Mouse (Mus musculus) ZHBTc4 (cell line): ENCODE data around the gene Cplx3.

Experiments
- DNase-seq: peaks from one replicate; pipeline ENCODE4 v3.0.0-alpha.2; 2011; ENCODE audit warnings: low read depth, low spot score

Gene Cplx3

DNA sequence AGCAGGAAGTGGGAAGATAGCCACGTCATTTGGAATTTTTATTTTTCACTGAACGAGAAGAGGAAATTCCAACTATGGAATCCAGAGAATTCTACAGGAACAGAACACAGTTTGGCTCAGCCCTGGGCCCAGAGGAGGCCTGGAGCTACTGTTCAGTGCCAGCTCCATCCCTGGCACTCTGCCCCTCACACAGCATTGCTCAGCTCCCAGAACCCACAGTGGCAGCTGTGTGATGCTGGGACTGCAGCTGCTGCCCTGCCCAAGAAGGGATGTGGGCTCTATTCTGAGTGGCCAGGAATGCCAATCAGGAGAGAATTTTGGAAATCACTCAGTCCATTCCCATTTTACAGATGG lies 4.8 kb downstream of the Cplx3 start:
- no peak for DNase-seq

- peak; percentile 46 for DNase-seq
Measured at GRCm38 (mm10) chr9:57600620-57601352, 5.3 kb downstream of the Cplx3 start.

GRCm38 (mm10) chr9:57598851-57599563 lies 7.1 kb downstream of the Cplx3 start:
- DNase-seq, result no peak

DNA sequence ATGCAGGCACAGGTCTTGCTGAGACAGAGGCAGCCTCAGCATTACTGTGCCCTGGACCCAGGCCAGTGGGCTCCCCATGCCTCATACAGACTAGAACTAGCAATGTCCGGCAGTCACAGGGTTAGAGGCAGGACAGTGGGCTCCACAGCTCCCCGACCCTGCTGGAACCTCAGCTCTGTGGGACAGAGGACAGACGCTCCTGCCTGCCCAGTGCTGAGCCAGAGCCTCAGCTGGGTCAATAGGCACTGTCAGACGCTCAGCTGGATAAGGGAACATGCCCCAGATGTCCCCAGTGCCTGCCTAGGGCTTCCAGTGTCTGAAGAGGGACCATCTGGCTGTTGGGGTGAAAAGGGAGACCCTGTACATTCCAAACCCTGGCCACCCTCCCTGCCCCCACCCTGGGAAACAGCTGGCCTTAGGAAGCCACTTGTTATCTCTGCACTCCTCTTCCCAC lies 8.1 kb downstream of the Cplx3 start:
- DNase-seq, result no peak

GRCm38 (mm10) chr9:57597265-57597664 lies 8.8 kb downstream of the Cplx3 start:
- no peak for DNase-seq

DNA sequence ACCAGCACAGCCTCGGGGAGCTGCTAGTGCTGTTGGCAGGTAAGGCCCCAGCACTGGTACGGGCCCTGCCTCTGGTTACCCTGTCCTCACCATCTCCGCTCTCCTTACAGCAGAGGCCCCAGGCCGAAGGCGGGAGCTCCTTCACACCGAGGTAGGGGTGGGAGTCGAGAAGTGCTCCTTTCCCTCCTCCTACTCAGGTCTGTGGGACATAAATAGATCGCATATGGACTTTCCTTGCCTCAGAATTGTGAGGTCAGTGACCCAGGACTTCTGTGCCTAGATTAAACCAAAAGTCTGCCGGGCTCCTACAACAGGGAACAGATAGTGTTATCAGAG lies 11.9 kb downstream of the Cplx3 start:
- DNase-seq, result no peak

DNA sequence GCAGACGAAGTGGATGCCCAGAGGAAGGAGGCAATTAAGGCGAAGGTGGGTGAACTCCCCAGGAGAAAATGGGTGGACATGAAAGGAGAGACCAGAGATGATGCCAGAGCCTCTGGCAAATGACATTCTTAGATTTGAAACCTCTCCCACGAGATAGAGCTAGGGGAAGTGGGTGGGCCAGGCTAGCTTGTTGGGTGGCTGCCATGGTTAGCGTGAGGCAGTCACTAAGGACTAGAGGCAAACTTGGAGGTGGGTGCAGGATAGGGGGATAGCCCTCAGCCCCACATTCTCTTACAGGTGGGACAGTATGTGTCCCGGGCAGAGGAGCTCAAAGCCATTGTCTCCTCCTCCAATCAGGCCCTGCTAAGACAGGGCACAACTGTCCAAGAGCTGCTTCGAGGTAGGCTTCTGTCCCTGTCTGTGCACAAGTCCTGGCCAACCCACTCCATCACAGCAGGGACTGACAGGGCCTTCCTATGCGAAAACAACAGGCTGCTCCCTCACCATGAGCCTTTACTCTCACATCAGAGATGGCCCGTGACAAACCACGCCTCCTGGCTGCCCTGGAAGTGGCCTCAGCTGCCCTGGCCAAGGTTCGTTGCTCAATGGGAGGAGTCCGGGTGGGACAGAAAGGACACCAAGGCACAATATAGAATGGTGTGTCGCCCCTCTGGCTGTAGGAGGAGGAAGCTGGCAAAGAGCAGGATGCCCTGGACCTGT lies 12.5 kb downstream of the Cplx3 start:
- no peak for DNase-seq

DNA sequence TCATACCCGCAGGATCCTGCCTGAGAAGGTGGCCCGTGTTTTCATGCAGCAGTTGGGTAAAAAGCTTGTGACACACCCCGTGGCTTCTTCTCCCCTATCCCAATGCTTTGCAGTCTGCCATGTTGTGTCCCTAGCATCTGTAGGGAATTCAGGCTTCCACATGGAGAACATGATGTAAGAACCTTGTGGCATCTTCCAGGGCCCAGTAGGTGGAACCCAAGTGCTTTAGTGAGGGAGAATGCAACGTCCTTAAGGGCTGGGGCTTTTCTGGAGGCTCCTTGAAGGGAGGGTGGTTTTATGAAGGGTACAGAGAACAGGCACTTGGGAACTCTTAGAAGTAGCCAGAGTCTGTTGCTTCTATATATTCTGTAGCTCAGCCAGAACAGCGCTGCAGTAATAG lies 15.4 kb downstream of the Cplx3 start:
- DNase-seq, result peak; percentile 44

- peak; percentile 92 for DNase-seq
Measured at GRCm38 (mm10) chr9:57589224-57590126, 16.6 kb downstream of the Cplx3 start, which contains the start of gene Ulk3. Gene Ulk3, plus strand, starts transcription at chr9:57589452.

GRCm38 (mm10) chr9:57584991-57585390 lies 21.1 kb downstream of the Cplx3 start:
- DNase-seq, result no peak

DNA sequence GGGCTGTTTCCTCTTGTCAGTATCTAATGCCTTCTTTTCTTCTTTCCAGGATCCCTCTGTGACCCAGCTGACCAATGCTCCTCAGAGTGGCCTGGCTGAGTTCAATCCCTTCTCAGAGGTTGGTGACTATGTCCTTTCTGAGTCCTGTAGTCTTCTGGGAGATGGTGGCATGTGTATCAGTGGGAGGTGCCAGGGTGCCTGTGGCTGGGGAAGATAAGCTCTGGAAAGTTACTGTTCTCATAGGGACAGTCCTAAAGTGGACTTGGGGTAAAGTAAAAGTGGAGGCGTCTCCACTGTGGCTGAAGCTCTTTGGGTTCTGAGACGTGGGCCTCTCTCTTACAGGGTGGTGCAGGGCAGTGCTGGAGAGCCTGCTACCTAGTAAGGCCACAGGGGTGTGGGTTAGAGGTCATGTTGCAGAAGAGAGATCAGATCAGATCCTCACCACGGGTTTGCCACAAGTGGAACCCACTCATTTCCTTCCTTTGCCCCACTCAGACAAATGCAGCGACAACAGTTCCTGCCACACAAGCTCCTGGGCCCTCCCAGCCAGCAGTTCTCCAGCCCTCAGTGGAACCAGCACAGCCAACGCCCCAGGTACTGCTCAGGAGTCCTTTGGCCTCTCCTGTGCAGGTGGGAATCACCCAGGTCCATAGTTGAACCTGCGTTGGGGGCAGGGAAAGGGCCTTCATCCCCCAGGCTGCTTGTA lies 28.8 kb downstream of the Cplx3 start:
- DNase-seq, result no peak

DNA sequence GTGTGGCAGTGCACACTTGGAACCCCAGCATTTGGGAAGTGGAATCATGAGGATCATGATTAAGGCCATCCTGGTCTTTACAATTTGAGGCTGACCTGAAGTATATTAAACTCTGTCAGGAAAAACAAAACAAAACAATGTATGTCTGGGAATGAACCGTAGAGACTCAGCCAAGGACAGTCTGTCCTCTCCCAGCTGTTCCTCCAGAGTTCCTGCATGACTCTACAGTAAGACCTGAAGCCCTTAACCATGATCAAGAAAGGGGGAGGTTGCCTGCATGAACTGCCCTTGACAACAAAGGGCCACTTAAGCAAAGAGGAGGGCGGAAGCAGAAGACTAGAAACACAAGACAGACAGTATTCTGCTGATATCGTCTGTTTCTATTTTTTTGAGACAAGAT lies 30.5 kb downstream of the Cplx3 start:
- DNase-seq, result no peak

DNA sequence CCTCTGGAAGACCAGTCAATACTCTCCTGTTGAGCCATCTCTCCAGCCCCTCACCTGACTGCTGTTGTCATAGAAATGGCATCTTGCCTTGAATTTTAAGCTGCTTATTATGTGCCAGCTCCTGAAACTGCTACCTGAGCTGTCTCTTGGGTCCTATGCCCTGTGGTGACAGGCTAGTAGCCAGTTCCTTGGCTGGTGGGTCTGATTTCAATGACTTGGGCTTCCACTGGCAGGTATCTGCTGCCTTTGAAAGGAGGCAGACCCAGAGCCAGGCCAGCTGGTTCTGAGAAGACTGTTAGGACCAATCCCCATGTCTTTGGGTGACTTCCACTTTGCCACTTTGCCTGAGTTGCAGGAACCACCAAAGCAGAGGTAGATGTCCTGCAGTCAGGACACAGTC lies 31.7 kb downstream of the Cplx3 start:
- DNase-seq, result no peak

GRCm38 (mm10) chr9:57568500-57568899 lies 37.6 kb downstream of the Cplx3 start:
- DNase-seq, result no peak

- DNase-seq, result peak; percentile 83
Measured at GRCm38 (mm10) chr9:57566846-57567245, 39.2 kb downstream of the Cplx3 start.

DNA sequence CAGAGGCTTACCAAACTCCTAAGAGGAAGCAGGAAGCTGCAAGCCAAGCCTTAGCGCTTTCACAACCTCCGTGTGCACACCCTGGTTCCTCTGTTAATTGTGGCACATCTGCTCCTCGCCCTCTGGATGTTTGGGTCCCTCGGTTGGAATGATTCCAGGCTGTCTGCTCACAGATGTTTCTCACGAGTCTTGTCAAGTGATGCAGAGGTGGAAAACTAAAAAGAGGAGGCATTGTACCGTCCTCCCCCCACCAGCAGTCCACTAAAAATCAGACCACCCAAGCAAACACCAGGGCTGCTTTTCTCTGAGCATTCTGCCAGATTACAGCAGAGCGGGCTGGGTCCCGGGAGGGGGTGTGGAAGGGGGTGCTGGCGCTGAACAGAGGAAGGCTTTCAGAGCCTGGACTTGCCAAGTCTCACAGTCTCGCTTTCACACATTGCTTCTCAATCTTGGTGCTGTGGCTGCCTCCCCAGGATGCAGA lies 40.3 kb downstream of the Cplx3 start:
- DNase-seq, result no peak

GRCm38 (mm10) chr9:57564609-57565008 lies 41.5 kb downstream of the Cplx3 start:
- DNase-seq, result no peak

GRCm38 (mm10) chr9:57562896-57563372 lies 43.1 kb downstream of the Cplx3 start:
- DNase-seq, result no peak

GRCm38 (mm10) chr9:57561711-57562099 lies 44.4 kb downstream of the Cplx3 start:
- DNase-seq, result no peak

GRCm38 (mm10) chr9:57560861-57561710 lies 45.0 kb downstream of the Cplx3 start, which contains the start of gene Scamp2:
Gene Scamp2, plus strand, starts transcription at chr9:57560943.
- peak; percentile 96 for DNase-seq
